Mouse (Mus musculus): ENCODE measurements around the gene Acy3.

- TF ChIP-seq POLR2A (IDR thresholded peaks at IDR 0.05; ENCODE audit: low read depth, low read length) (no peak), CTCF (conservative IDR thresholded peaks at IDR 0.05; ENCODE audit: insufficient read depth, insufficient read length, low read depth, low read length) (no peak)
Observed at GRCm38 (mm10) chr19:3960211-3960610, 26.2 kb upstream of the Acy3 start.
